Mouse (Mus musculus) lung, embryonic 14.5 days (tissue): ENCODE measurements at regions not wholly inside any gene's neighbourhood (a gene's known extent, or its start where the extent isn't known, plus 50 kb on each side); places are given as distances from the start of the nearest gene placed in this dataset.

Experiments
- ATAC-seq: fragments of 200-750 bp; cut with Nextera tagmentation; 2 replicates; pipeline ENCODE4 v1.8.0; 2017; ENCODE audit warnings: mild to moderate bottlenecking, moderate TSS enrichment, moderate library complexity; ENCODE audit not compliant: insufficient read depth
- DNase-seq: peaks from one replicate; pipeline ENCODE4 v3.0.0-alpha.2; 2015
- H3K27ac ChIP-seq: fragments of 300-500 bp; sonication (generic); 2 replicates; pipeline ENCODE4 v1.5.1; 2014; ENCODE audit warnings: low read depth, mild to moderate bottlenecking, moderate library complexity
- H3K27me3 ChIP-seq: fragments of 300-500 bp; sonication (generic); 2 replicates; pipeline ENCODE4 v1.6.1; 2014; ENCODE audit warnings: low read length, control low read depth; ENCODE audit not compliant: insufficient read depth
- H3K36me3 ChIP-seq: fragments of 300-500 bp; sonication (generic); 2 replicates; pipeline ENCODE4 v1.6.1; 2014; ENCODE audit warnings: control low read depth; ENCODE audit not compliant: insufficient read depth
- H3K4me1 ChIP-seq: fragments of 300-500 bp; sonication (generic); 2 replicates; pipeline ENCODE4 v1.6.1; 2014; ENCODE audit warnings: antibody characterized with exemption, control low read depth; ENCODE audit not compliant: insufficient read depth
- H3K4me2 ChIP-seq: fragments of 300-500 bp; sonication (generic); 2 replicates; pipeline ENCODE4 v1.6.1; 2014; ENCODE audit warnings: mild to moderate bottlenecking
- H3K4me3 ChIP-seq: fragments of 300-500 bp; sonication (generic); 2 replicates; pipeline ENCODE4 v1.5.1; 2014; ENCODE audit warnings: low read depth, low read length
- H3K9ac ChIP-seq: fragments of 300-500 bp; sonication (generic); 2 replicates; pipeline ENCODE4 v1.6.1; 2014
- H3K9me3 ChIP-seq: fragments of 300-500 bp; sonication (generic); 2 replicates; pipeline ENCODE4 v1.6.1; 2016; ENCODE audit warnings: low read depth, low read length, control low read depth
- CTCF ChIP-seq: IDR thresholded peaks from 2 replicates; pipeline ENCODE4 v1.5.1; 2016; ENCODE audit warnings: antibody characterized with exemption, low read depth
- WGBS: fragments of 180-500 bp; shearing (Covaris S2); extraction: QIAGEN DNeasy Blood & Tissue Kit; methylation state at CpG from one replicate; pipeline ENCODE4 v1.1.7; 2014; 5-methylcytosine and 5-hydroxymethylcytosine counted together

DNA sequence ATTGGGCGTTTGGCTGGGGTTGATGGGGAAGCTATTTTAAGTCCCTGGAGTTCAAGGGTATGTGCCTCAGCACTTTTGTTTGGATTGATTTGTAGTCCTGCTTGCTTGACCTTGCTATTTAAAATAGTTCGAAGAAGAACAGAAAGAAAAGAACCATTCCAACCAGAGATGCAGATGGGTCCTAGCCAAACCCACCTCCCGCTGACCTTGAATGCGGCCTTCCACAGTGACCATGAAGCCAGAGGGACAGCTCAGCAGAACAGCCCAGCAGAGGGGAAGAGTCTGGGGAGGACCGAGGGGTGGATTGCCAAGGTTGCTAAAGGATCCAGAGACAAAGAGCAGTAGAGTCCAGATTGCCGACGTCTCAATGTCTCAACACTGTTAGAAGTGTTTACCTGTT lies 76.6 kb upstream of the Zfp618 start:
- Histone ChIP-seq H3K27me3 (no peaks in the 10 kb centered on the region), H3K4me3 (no peak overlapping the region), H3K27ac (no peak overlapping the region), H3K36me3 (no peaks in the 10 kb centered on the region), H3K4me2 (no peak overlapping the region), H3K9ac (no peak overlapping the region), H3K9me3 (no peaks in the 10 kb centered on the region), H3K4me1 (peaks cover 4% of the 10 kb centered on the region; the same call in 1 of the 2 replicates)
- no peak for DNase-seq
- 78% methylated on average over 7 of the region's 7 CpGs for WGBS
- TF ChIP-seq CTCF, result no peak
- ATAC-seq, result no peak

DNA sequence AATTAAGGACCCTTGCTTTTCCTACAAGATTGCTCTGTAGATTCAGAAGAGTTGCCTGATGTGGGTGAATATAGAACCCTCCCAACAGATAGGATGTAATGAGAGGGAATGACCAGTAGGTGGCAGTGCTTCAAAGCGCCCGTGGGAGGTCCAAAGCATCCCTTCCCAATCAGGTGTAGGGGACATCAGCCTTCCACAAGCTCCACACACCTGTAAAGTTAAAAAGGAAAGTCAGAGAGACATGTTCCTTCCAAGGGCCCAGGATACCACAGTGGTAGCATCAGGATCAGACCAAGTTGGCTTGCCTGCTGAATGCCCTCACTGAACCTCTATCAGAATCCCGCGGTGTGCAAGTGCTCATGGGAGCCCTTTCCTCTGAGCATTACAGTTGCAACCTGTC lies 75.7 kb upstream of the Zfp618 start:
- 47% methylated on average over 4 of the region's 4 CpGs for WGBS
- H3K9me3 ChIP-seq, result no peaks in the 10 kb centered on the region
- peaks cover 4% of the 10 kb centered on the region; the same call in 1 of the 2 replicates for H3K4me1 ChIP-seq
- TF ChIP-seq CTCF, result peak; percentile 87
- peak; percentile 78 for DNase-seq
- peak; percentile 29; the same call in 1 of the 2 replicates for ATAC-seq
- H3K27ac ChIP-seq, result no peak overlapping the region
- no peak overlapping the region for H3K9ac ChIP-seq
- H3K27me3 ChIP-seq, result no peaks in the 10 kb centered on the region
- H3K36me3 ChIP-seq, result no peaks in the 10 kb centered on the region
- no peak overlapping the region for H3K4me3 ChIP-seq
- H3K4me2 ChIP-seq, result no peak overlapping the region

DNA sequence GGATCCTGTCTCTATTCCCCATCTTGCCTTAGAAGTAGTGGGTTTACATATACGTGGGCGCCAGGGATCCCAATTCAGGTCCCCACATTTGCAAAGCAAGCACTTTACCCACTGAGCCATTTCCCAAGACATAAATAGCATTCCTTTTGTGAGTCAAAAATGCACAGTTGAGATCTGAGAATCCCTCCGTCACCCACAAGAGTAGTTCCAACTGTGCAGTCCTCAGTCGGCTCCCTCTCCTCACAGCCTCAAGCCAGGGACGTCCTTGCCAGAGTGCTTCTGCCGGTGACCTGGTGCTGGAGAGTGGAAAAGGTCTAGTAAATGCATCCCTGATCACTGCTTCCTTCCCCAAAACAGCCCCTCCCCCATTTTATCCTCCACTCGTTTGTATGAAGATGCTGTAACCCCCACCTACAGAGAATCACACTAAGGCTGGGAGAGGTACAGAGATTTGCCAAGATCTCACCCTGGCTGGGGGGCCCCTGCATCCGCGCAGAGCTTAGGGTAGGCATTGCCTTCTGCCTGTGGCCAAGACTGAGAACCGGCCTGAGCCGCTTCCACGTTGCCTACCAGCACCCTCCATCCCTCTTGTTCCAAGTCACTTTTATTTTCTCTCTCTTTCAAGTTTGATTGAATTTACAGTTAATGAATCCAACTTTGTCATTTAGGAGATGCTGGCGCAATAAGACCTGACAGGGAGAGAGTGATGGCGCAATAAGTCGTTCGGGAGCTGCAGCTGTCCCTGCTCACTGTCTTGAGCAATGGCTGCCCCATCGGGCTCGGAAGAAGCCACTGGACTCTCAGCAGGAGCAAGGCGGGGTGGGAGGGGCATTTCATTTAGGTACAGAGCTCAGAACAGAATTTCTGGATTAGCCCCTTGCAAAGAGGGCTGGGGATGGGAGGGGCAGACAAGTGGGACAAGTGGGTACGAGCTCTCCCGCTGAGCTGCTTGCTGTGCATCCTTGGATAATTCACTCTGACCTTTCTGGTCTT lies 74.5 kb upstream of the Zfp618 start:
- Histone ChIP-seq H3K4me1 (peaks cover 4% of the 10 kb centered on the region; the same call in 1 of the 2 replicates), H3K4me2 (peak overlapping the region; percentile 49), H3K9ac (no peak overlapping the region; the same call in 1 of the 2 replicates), H3K9me3 (no peaks in the 10 kb centered on the region), H3K27me3 (no peaks in the 10 kb centered on the region), H3K27ac (no peak overlapping the region), H3K36me3 (no peaks in the 10 kb centered on the region), H3K4me3 (no peak overlapping the region)
- peak; percentile 86 for ATAC-seq
- WGBS, result 27% methylated on average over 21 of the region's 21 CpGs
- peak; percentile 76 for DNase-seq
- no peak for TF ChIP-seq CTCF

DNA sequence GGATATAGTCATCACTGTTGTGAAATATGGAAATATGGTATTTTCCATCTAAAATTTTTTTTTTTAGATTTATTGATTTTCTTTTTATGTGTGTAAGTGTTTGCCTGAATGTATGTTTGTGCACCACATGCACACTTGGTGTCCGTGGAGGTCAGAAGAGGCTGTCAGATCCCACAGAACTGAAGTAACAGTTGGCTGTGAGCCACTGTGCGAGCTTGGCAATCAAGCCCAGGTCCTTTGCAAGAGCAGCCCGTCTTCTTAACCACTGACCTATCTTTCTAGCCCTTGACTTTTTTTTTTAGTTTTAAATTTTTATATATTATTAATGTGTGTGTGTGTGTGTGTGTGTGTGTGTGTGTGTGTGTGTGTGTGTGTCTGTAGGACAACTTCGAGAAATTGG lies 52.5 kb upstream of the Zfp618 start:
- no peak overlapping the region for H3K9ac ChIP-seq
- no peaks in the 10 kb centered on the region for H3K27me3 ChIP-seq
- H3K4me1 ChIP-seq, result no peaks in the 10 kb centered on the region
- 54% methylated on average over 4 of the region's 4 CpGs for WGBS
- TF ChIP-seq CTCF, result no peak
- H3K27ac ChIP-seq, result no peak overlapping the region
- no peaks in the 10 kb centered on the region for H3K36me3 ChIP-seq
- no peak overlapping the region for H3K4me2 ChIP-seq
- no peaks in the 10 kb centered on the region for H3K9me3 ChIP-seq
- no peak overlapping the region for H3K4me3 ChIP-seq
- ATAC-seq (no peak), DNase-seq (peak; percentile 51)
